Mouse (Mus musculus): Measurements from ENCODE around the gene Ccdc12.

DNA sequence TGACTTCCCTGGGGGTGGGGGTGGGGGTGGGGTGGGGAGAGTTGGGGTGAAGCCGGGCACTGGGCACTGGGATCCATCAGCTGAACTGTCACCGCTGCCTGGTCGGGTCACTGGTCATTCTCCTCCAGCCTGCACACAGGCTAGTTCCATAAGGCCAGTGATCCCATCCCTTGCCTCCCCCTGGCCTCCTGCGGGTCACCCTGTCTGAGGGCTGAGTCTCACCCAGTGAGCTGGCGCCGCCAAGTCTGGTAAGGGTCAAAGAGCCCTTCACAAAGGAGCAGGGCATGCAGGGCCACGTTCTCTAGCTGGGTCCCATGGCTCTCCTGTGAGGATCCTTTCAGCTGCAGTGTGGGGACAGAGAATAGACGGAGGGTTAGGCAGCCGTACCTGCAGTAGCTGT, 12.5 kb upstream of the Ccdc12 start:
- TF ChIP-seq CTCF (IDR thresholded peaks at IDR 0.05; ENCODE audit: insufficient read depth, low read length) (no peak), POLR2A (IDR thresholded peaks at IDR 0.05; ENCODE audit: borderline replicate concordance, extremely low read depth, low read depth, low read length) (no peak)

Measured in lung, adult 2 months (tissue).